Comparison of ENCODE assay signal across 8 mouse cellular contexts in genomic region chr1:144003904-144004740, GRCm38 (mm10). TPM values are rescaled to one million over a fixed set of nuclear protein-coding genes. Genes with fewer than 3 reads are reported as not detected.
DNase-seq lines count a peak whose midpoint lies in the region; ATAC-seq lines count a peak whose summit lies in the region.

TSS of gene Rgs2 (minus strand) at chr1:144004161.

- peak within 1 kb of the TSS; percentile 83 for H3K9ac ChIP-seq in hindbrain, embryonic 16.5 days (ENCODE audit: low read depth, low read length)

- peak; percentile 99 for ATAC-seq in hindbrain, embryonic 16.5 days

- under 1% methylated on average over 57 of the region's 57 CpGs for WGBS in hindbrain, embryonic 16.5 days
- WGBS in macrophage (ENCODE audit: missing documents): under 1% methylated on average over 56 of the region's 57 CpGs

- peak within 1 kb of the TSS; percentile 78 for H3K4me3 ChIP-seq in hindbrain, embryonic 16.5 days (ENCODE audit: low read length)
- H3K4me3 ChIP-seq in macrophage (ENCODE audit: inconsistent target): peak within 1 kb of the TSS; percentile 97

- DNase-seq in R1 (ENCODE audit: low read depth, low spot score): peak; percentile 85
- peak; percentile 98 for DNase-seq in cerebellum, postnatal 25 days
- DNase-seq in frontal cortex, postnatal 36 days (ENCODE audit: low spot score in 2 of 2): peak; percentile 96
- DNase-seq in left cerebral cortex, adult 18-20 months (ENCODE audit: low spot score in 2 of 2): peak; percentile 93 to 95
- peak; percentile 97 for DNase-seq in right cerebral cortex, adult 18-20 months
- peak; percentile 86 for DNase-seq in urinary bladder, postnatal 10 days (ENCODE audit: low spot score)

- H3K27me3 ChIP-seq in hindbrain, embryonic 16.5 days (replicated peaks; ENCODE audit: control insufficient read depth, insufficient read depth, low read length): no peaks in the 10 kb centered on the region

- H3K36me3 ChIP-seq in hindbrain, embryonic 16.5 days (ENCODE audit: control insufficient read depth, insufficient read depth, low read length): peaks cover 6% of the 10 kb centered on the region
- 0 out of 2 replicates have a peak, but pooled peaks cover 12% of the 10 kb centered on the region for H3K36me3 ChIP-seq in macrophage (ENCODE audit: inconsistent target)

- H3K9me3 ChIP-seq in hindbrain, embryonic 16.5 days (ENCODE audit: control insufficient read depth, low read length): no peaks in the 10 kb centered on the region

- H3K4me1 ChIP-seq in hindbrain, embryonic 16.5 days (ENCODE audit: control insufficient read depth, insufficient read depth, low read depth, low read length): peaks cover 14% of the 10 kb centered on the region

- peaks cover 21% of the 10 kb centered on the region for H3K79me2 ChIP-seq in macrophage (ENCODE audit: inconsistent target)

- peak within 1 kb of the TSS; percentile 89 for H3K27ac ChIP-seq in hindbrain, embryonic 16.5 days (ENCODE audit: low read depth, low read length)
- H3K27ac ChIP-seq in macrophage: peak within 1 kb of the TSS; percentile 92

- H3K4me2 ChIP-seq in hindbrain, embryonic 16.5 days (ENCODE audit: low read length): peak within 1 kb of the TSS; percentile 88

RNA-seq across cellular contexts. Expression of gene Rgs2, which starts in this region (rescaled TPM):
- polyA plus RNA-seq in hindbrain, embryonic 16.5 days (2015; fragmentation: Nextera tagmentation; extraction: Ambion mirVana): 96.4 and 98.1 TPM in 2 replicates
- 10 to 100 TPM; 79.8 to 88.8 TPM for total RNA-seq in left cerebral cortex, adult 18-20 months (2021)
- 100 to 1,000 TPM in 6 of 26 experiments, 10 to 100 TPM in 15, 1 to 10 TPM in 5; 7.2 to 412 (median 30.9) TPM for total RNA-seq in macrophage (2018; cell fraction: chromatin; rRNA removed)
- total RNA-seq in macrophage (2018; cell fraction: cytosol; rRNA removed): 100 to 1,000 TPM in 7 of 26 experiments, 10 to 100 TPM in 19; 36.9 to 221 (median 65.7) TPM
- 100 to 1,000 TPM in 1 of 26 experiments, 10 to 100 TPM in 25; 14.8 to 238 (median 38.0) TPM for total RNA-seq in macrophage (2018; cell fraction: nucleus; rRNA removed)
- polyA plus RNA-seq in macrophage (2018): 90.2 to 154 TPM (median 98.0 TPM) in 3 replicates

Comparison
In these comparisons a context has a peak if more than half of its experiments do, and no peak if none do; other contexts are left out.
1. Peak in every context shown above with its lines: DNase-seq, ATAC-seq, H3K4me3 ChIP-seq and H3K27ac ChIP-seq.